ENCODE assay signal across 11 mouse cellular contexts in genomic region chr9:67037666-67038065, GRCm38 (mm10). TPM values are rescaled to one million over a fixed set of nuclear protein-coding genes. Genes with fewer than 3 reads are reported as not detected.
DNase-seq lines count a peak whose midpoint lies in the region; ATAC-seq and TF ChIP-seq lines count a peak whose summit lies in the region.
"Had no signal": no experiment of that assay in that cellular context is flagged by ENCODE, and none has a peak within 500 bp of the region (broad histone marks: within the 10 kb centered on the region; RNA-seq: fewer than 3 reads in every experiment).

No protein-coding gene starts in this region.

- TF ChIP-seq RAD21 in MEL (IDR thresholded peaks at IDR 0.05; ENCODE audit: low read depth, low read length): no peak

- H3K9me3 ChIP-seq in intestine, postnatal 0 days (ENCODE audit: control insufficient read depth): no peaks in the 10 kb centered on the region
- peaks cover 6% of the 10 kb centered on the region; the same call in 1 of the 2 replicates for H3K9me3 ChIP-seq in intestine, embryonic 16.5 days (ENCODE audit: control insufficient read depth, low read length)
- H3K9me3 ChIP-seq in MEL (replicated peaks; ENCODE audit: insufficient read depth, low read length): no peaks in the 10 kb centered on the region
- peaks cover 7% of the 10 kb centered on the region for H3K9me3 ChIP-seq in liver, embryonic 14.5 days (ENCODE audit: control insufficient read depth, low read length)

- no peak overlapping the region for H3K4me2 ChIP-seq in intestine, postnatal 0 days (replicated peaks; ENCODE audit: low read depth)
- no peak overlapping the region for H3K4me2 ChIP-seq in intestine, embryonic 16.5 days (ENCODE audit: low read depth, low read length)
- H3K4me2 ChIP-seq in liver, embryonic 14.5 days (ENCODE audit: low read depth): peak overlapping the region; percentile 57
- H3K4me2 ChIP-seq: hindbrain, embryonic 14.5 days had no signal

- no peak for TF ChIP-seq POLR2A in MEL (IDR thresholded peaks at IDR 0.05; ENCODE audit: control insufficient read depth in 1 of 2, insufficient read depth in 1 of 2, low read depth in 1 of 2, low read length in 2 of 2, poor library complexity in 1 of 2)

- 0 out of 2 replicates have a peak overlapping the region, but pooled peaks have one; percentile 2 for H3K27ac ChIP-seq in intestine, postnatal 0 days (ENCODE audit: low read depth, low read length)
- H3K27ac ChIP-seq in intestine, embryonic 16.5 days (ENCODE audit: low read length): no peak overlapping the region
- peak overlapping the region; percentile 63 for H3K27ac ChIP-seq in MEL (ENCODE audit: control insufficient read depth, low read depth, low read length)
- H3K27ac ChIP-seq in liver, embryonic 14.5 days: peak overlapping the region; percentile 88

- H3K4me1 ChIP-seq in intestine, postnatal 0 days (replicated peaks; ENCODE audit: control insufficient read depth, insufficient read depth, low read length): peaks cover 13% of the 10 kb centered on the region
- peaks cover 47% of the 10 kb centered on the region for H3K4me1 ChIP-seq in intestine, embryonic 16.5 days (ENCODE audit: control insufficient read depth, insufficient read depth, low read length)
- H3K4me1 ChIP-seq in MEL (ENCODE audit: control insufficient read depth in 1 of 2, insufficient read depth in 2 of 2, low read length in 2 of 2): peaks cover 28 to 38% of the 10 kb centered on the region in 2 experiments
- peaks cover 53 to 54% of the 10 kb centered on the region in 2 experiments for H3K4me1 ChIP-seq in liver, embryonic 14.5 days (replicated peaks; ENCODE audit: control insufficient read depth in 2 of 2, insufficient read depth in 2 of 2, low read length in 1 of 2)

- peak; percentile 42 for DNase-seq in MEL (ENCODE audit: low read depth, low spot score)
- peak in 1 of 3 experiments; percentile 59 for DNase-seq in liver, embryonic 14.5 days (ENCODE audit: low read depth in 3 of 3, low spot score in 3 of 3)
- DNase-seq in right cerebral cortex, postnatal 4 days: no peak
- DNase-seq: adrenal gland, postnatal 25 days; cerebellum, adult 18-20 months; embryo, embryonic 11 days had no signal

- TF ChIP-seq CTCF in intestine, postnatal 0 days (IDR thresholded peaks at IDR 0.05; ENCODE audit: low read depth): no peak
- no peak for TF ChIP-seq CTCF in MEL (IDR thresholded peaks at IDR 0.05 in 2 of 3, conservative IDR thresholded peaks at IDR 0.05 in 1 of 3; ENCODE audit: control insufficient read depth in 1 of 3, insufficient read depth in 1 of 3, low read depth in 2 of 3, low read length in 3 of 3, poor library complexity in 1 of 3, severe bottlenecking in 1 of 3)
- TF ChIP-seq CTCF in liver, embryonic 14.5 days (IDR thresholded peaks at IDR 0.05; ENCODE audit: low read depth): no peak

- ATAC-seq in intestine, postnatal 0 days: no peak
- no peak for ATAC-seq in intestine, embryonic 16.5 days
- ATAC-seq in erythroblast, adult 5-6 weeks (replicated peaks; ENCODE audit: low FRiP score, poor library complexity, severe bottlenecking): peak; percentile 72
- ATAC-seq in liver, embryonic 14.5 days (ENCODE audit: insufficient read depth): peak; percentile 48; the same call in 1 of the 2 replicates
- ATAC-seq in granulocyte monocyte progenitor cell, adult 5-6 weeks (replicated peaks; ENCODE audit: poor library complexity, severe bottlenecking): no peak

- no peaks in the 10 kb centered on the region for H3K27me3 ChIP-seq in intestine, postnatal 0 days (replicated peaks; ENCODE audit: control insufficient read depth, insufficient read depth, low read length)
- H3K27me3 ChIP-seq in intestine, embryonic 16.5 days (replicated peaks; ENCODE audit: control insufficient read depth, insufficient read depth, low read length): no peaks in the 10 kb centered on the region
- no peaks in the 10 kb centered on the region for H3K27me3 ChIP-seq in MEL (ENCODE audit: control insufficient read depth in 1 of 2, insufficient read depth in 2 of 2, low read length in 2 of 2)
- H3K27me3 ChIP-seq in liver, embryonic 14.5 days (ENCODE audit: control insufficient read depth, insufficient read depth, low read length): no peaks in the 10 kb centered on the region

- TF ChIP-seq EP300 in MEL (IDR thresholded peaks at IDR 0.05; ENCODE audit: low read depth in 1 of 2, low read length in 2 of 2): no peak; a peak in 1 of 4 replicates
- TF ChIP-seq EP300 in liver, embryonic 14.5 days (IDR thresholded peaks at IDR 0.05; ENCODE audit: low read depth): no peak

- peaks cover 37% of the 10 kb centered on the region for H3K36me3 ChIP-seq in intestine, postnatal 0 days (ENCODE audit: control insufficient read depth, insufficient read depth)
- H3K36me3 ChIP-seq in intestine, embryonic 16.5 days (ENCODE audit: control insufficient read depth, insufficient read depth, low read length): peaks cover 31% of the 10 kb centered on the region
- H3K36me3 ChIP-seq in MEL (ENCODE audit: control insufficient read depth in 1 of 2, insufficient read depth in 2 of 2, low read length in 2 of 2): peaks cover 10 to 39% of the 10 kb centered on the region in 2 experiments
- peaks cover 44% of the 10 kb centered on the region for H3K36me3 ChIP-seq in liver, embryonic 14.5 days (replicated peaks; ENCODE audit: control insufficient read depth, insufficient read depth, low read depth)

- 69% methylated on average over 4 of the region's 4 CpGs for WGBS in intestine, postnatal 0 days
- 84% methylated on average over 4 of the region's 4 CpGs for WGBS in intestine, embryonic 16.5 days
- 25% methylated on average over 4 of the region's 4 CpGs for WGBS in liver, embryonic 14.5 days (ENCODE audit: insufficient replicate concordance)

- H3K4me3 ChIP-seq in intestine, postnatal 0 days (ENCODE audit: low read depth, low read length): no peak overlapping the region
- no peak overlapping the region for H3K4me3 ChIP-seq in intestine, embryonic 16.5 days (ENCODE audit: low read length)
- no peak overlapping the region for H3K4me3 ChIP-seq in MEL (ENCODE audit: control insufficient read depth in 1 of 2, insufficient read depth in 1 of 2, low read depth in 2 of 2, low read length in 2 of 2)
- H3K4me3 ChIP-seq in liver, embryonic 14.5 days (ENCODE audit: insufficient read depth in 1 of 2, low read depth in 2 of 2, low read length in 2 of 2): 0 out of 4 replicates have a peak overlapping the region, but pooled peaks of 1 of the 2 experiments have one; percentile 1

- no peak overlapping the region for H3K9ac ChIP-seq in intestine, postnatal 0 days (ENCODE audit: low read depth, low read length)
- no peak overlapping the region for H3K9ac ChIP-seq in intestine, embryonic 16.5 days (ENCODE audit: low read depth, low read length)
- peak overlapping the region; percentile 26; the same call in 1 of the 2 replicates for H3K9ac ChIP-seq in MEL (ENCODE audit: control insufficient read depth, low read depth, low read length, poor library complexity, severe bottlenecking)
- peak overlapping the region; percentile 40; the same call in 1 of the 2 replicates for H3K9ac ChIP-seq in liver, embryonic 14.5 days (replicated peaks)
- H3K9ac ChIP-seq: hindbrain, embryonic 14.5 days had no signal

- peaks cover 36% of the 10 kb centered on the region for H3K79me2 ChIP-seq in MEL (ENCODE audit: control insufficient read depth, insufficient read depth, low read length, poor library complexity)

TF ChIP-seq in MEL, 35 proteins besides CTCF, POLR2A, EP300 and RAD21:
- TF ChIP-seq ZC3H11A (IDR thresholded peaks at IDR 0.05; ENCODE audit: low read depth, low read length) (no peak), NELFE (IDR thresholded peaks at IDR 0.05; ENCODE audit: low read depth, low read length) (no peak), MXI1 (IDR thresholded peaks at IDR 0.05; ENCODE audit: low read depth, low read length) (no peak), MAFK (IDR thresholded peaks at IDR 0.05; ENCODE audit: borderline replicate concordance, low read depth, low read length) (no peak), GABPA (IDR thresholded peaks at IDR 0.05; ENCODE audit: low read depth, low read length) (no peak), JUND (IDR thresholded peaks at IDR 0.05; ENCODE audit: low read depth, low read length) (no peak), MYC (IDR thresholded peaks at IDR 0.05; ENCODE audit: low read depth, low read length) (no peak), ZMIZ1 (IDR thresholded peaks at IDR 0.05; ENCODE audit: low read depth, low read length) (no peak), MEF2A (IDR thresholded peaks at IDR 0.05; ENCODE audit: extremely low read depth, insufficient replicate concordance, low read depth, low read length, poor library complexity, severe bottlenecking) (no peak), GATA1 (IDR thresholded peaks at IDR 0.05; ENCODE audit: low read depth, low read length) (no peak), TBP (IDR thresholded peaks at IDR 0.05; ENCODE audit: low read depth, low read length) (no peak), NRF1 (IDR thresholded peaks at IDR 0.05; ENCODE audit: insufficient read depth, low read depth, low read length, poor library complexity, severe bottlenecking) (no peak), KAT2A (conservative IDR thresholded peaks at IDR 0.05; ENCODE audit: low read depth, low read length) (no peak)

RNA-seq across cellular contexts. Expression of gene Tpm1, which starts 11.5 kb away (rescaled TPM):
- polyA plus RNA-seq in intestine, postnatal 0 days (2015; fragmentation: Nextera tagmentation; extraction: Ambion mirVana): 1,318 and 1,424 TPM in 2 replicates
- polyA plus RNA-seq in intestine, embryonic 16.5 days (2015; fragmentation: Nextera tagmentation; extraction: Ambion mirVana): 1,080 and 1,114 TPM in 2 replicates
- total RNA-seq in MEL (2012; rRNA removed): 38.2 and 56.5 TPM in 2 replicates
- 100 to 1,000 TPM in 1 of 2 experiments, not detected in 1; 113 TPM for polyA plus RNA-seq in MEL (2012; ENCODE audit: insufficient read depth in 1 of 2, insufficient read length in 2 of 2, low read depth in 1 of 2, low replicate concordance in 2 of 2, missing spikeins in 1 of 2)
- 213 and 329 TPM in 2 replicates for total RNA-seq in erythroblast, adult 5-6 weeks (2015; ENCODE audit: low replicate concordance)
- 393 and 461 TPM in 2 replicates for total RNA-seq in erythroblast, adult 5-6 weeks (2017; ENCODE audit: low replicate concordance)
- polyA plus RNA-seq in liver, embryonic 14.5 days (2012; rRNA removed): 49.2 and 87.4 TPM in 2 replicates
- 113 and 116 TPM in 2 replicates for polyA plus RNA-seq in liver, embryonic 14.5 days (2014; fragmentation: Nextera tagmentation; extraction: Ambion mirVana)
- total RNA-seq in granulocyte monocyte progenitor cell, adult 5-6 weeks (2014; fragmentation: Nextera tagmentation): 25.8 and 42.1 TPM in 2 replicates
- 54.2 and 57.0 TPM in 2 replicates for total RNA-seq in granulocyte monocyte progenitor cell, adult 5-6 weeks (2017)

Comparison
In these comparisons a context has a peak if more than half of its experiments do, and no peak if none do; other contexts are left out.
1. ATAC-seq: peak in erythroblast, adult 5-6 weeks (single experiment) and liver, embryonic 14.5 days (single experiment); none in intestine, postnatal 0 days (single experiment), intestine, embryonic 16.5 days (single experiment) and granulocyte monocyte progenitor cell, adult 5-6 weeks (single experiment).
2. H3K9ac ChIP-seq: peak in MEL (single experiment) and liver, embryonic 14.5 days (single experiment); none in intestine, postnatal 0 days (single experiment) and intestine, embryonic 16.5 days (single experiment).